Mouse (Mus musculus) adipose tissue, adult 10 weeks (tissue): Measurements from ENCODE around the gene Wdr92. TPM values are rescaled to one million over a fixed set of nuclear protein-coding genes. Genes with fewer than 3 reads are reported as not detected.

Experiments used
- polyA plus RNA-seq: library from polyadenylated mRNA; stranded (reverse); fragments of 350-450 nt; fragmentation: Illumina TruSeq; extraction: RNeasy Lipid Tissue Mini Kit (QIAGEN cat#74804); gene quantifications from one replicate; pipeline ENCODE4 v1.2.3, GENCODE M21; 2014; ENCODE audit warnings: low read depth, low replicate concordance

Wdr92 gene
- polyA plus RNA-seq, result 16.2 TPM

GRCm38 (mm10) chr11:17181807-17182206 lies at the start of gene Wdr92:
TSS of gene Wdr92 (plus strand) at chr11:17182107.

GRCm38 (mm10) chr11:17158858-17159737 lies 22.8 kb upstream of the Wdr92 start, which contains the start of gene Ppp3r1:
TSS of gene Ppp3r1 (plus strand) at chr11:17159263.

GRCm38 (mm10) chr11:17211258-17212140 lies 29.6 kb downstream of the Wdr92 start, which contains the start of gene Pno1:
TSS of gene Pno1 (minus strand) at chr11:17211568.

GRCm38 (mm10) chr11:17257443-17257842 lies 75.5 kb downstream of the Wdr92 start, which contains the start of gene C1d:
TSS of gene C1d (plus strand) at chr11:17257579.

Other genes starting within 250 kb of the Wdr92 start
- gene Fbxo48, start 230.7 kb upstream of the Wdr92 start, polyA plus RNA-seq, result 0.41 TPM
- 5.3 TPM for gene Cnrip1, start 130.5 kb upstream of the Wdr92 start, polyA plus RNA-seq
- 4.8 TPM for gene Plek, start 129.7 kb upstream of the Wdr92 start, polyA plus RNA-seq
- gene Ppp3r1, start 22.8 kb upstream of the Wdr92 start, polyA plus RNA-seq, result 89.2 TPM
- gene Pno1, start 29.5 kb downstream of the Wdr92 start, polyA plus RNA-seq, result 34.7 TPM
- 77.2 TPM for gene C1d, start 75.5 kb downstream of the Wdr92 start, polyA plus RNA-seq